Comparison of ENCODE assay signal across 8 mouse cellular contexts in the genomic region with DNA sequence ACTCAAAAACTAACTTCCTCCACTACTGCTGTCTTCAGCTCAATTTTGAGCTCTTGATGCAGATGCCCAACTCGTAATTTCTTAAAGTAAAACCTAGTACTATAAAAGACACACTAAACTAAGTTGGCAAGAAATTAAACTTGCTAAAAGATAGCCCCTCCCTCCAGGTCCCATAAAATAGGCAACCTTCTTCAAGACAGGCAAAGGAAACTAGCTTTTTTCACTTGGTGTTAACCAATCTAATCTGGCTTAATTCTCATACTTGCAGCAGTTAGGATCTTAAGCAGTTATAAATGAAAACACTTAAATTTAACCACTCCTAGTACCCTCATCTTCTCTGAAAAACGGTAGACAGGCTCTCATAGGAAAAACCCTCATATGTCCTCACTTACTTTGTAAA. TPM values are rescaled to one million over a fixed set of nuclear protein-coding genes. Genes with fewer than 3 reads are reported as not detected.
A peak's percentile ranks its signal among the peaks of the same experiment; 100 is the strongest.
DNase-seq lines count a peak whose midpoint lies in the region; ATAC-seq and TF ChIP-seq lines count a peak whose summit lies in the region.

No protein-coding gene starts in this region.

- H3K4me1 ChIP-seq in heart, embryonic 10.5 days, result peaks cover 17% of the 10 kb centered on the region
- peaks cover 3 to 49% of the 10 kb centered on the region in 2 experiments for H3K4me1 ChIP-seq in CH12.LX (ENCODE audit: control insufficient read depth in 1 of 2, insufficient read depth in 2 of 2)
- peaks cover 4% of the 10 kb centered on the region; the same call in 1 of the 2 replicates for H3K4me1 ChIP-seq in hindbrain, embryonic 11.5 days (replicated peaks; ENCODE audit: control insufficient read depth, insufficient read depth, low read length)
- peaks cover 22% of the 10 kb centered on the region for H3K4me1 ChIP-seq in liver, postnatal 0 days (ENCODE audit: insufficient read depth)

- intact Hi-C loops in heart, postnatal 36 days (cut with DNase I), result no loop called here

- TF ChIP-seq CTCF in CH12.LX (conservative IDR thresholded peaks at IDR 0.05 in 1 of 2, IDR thresholded peaks at IDR 0.05 in 1 of 2; ENCODE audit: low read depth in 2 of 2, low read length in 2 of 2), result no peak
- no peak for TF ChIP-seq CTCF in liver, postnatal 0 days (IDR thresholded peaks at IDR 0.05; ENCODE audit: low read depth)

- dilution Hi-C loops in CH12.LX (cut with MboI; ENCODE audit: extremely low pct_ligation_motif_present, extremely low pct_unique_long_range_greater_than_20kb, low sequenced_read_pairs), result no loop called here

- H3K9ac ChIP-seq in CH12.LX (ENCODE audit: insufficient read depth, low read depth), result peak overlapping the region; percentile 98; the same call in 1 of the 2 replicates
- no peak overlapping the region for H3K9ac ChIP-seq in hindbrain, embryonic 11.5 days (ENCODE audit: low read depth, low read length)
- H3K9ac ChIP-seq in liver, postnatal 0 days (replicated peaks), result peak overlapping the region; percentile 94

- no peak for ATAC-seq in hindbrain, embryonic 11.5 days (ENCODE audit: low FRiP score)
- no peak for ATAC-seq in liver, postnatal 0 days

- peak overlapping the region; percentile 83 for H3K4me3 ChIP-seq in heart, embryonic 10.5 days
- H3K4me3 ChIP-seq in CH12.LX (replicated peaks in 1 of 3; ENCODE audit: low read depth in 2 of 3, low read length in 2 of 3, poor library complexity in 1 of 3), result peak overlapping the region in 2 of 3 experiments; percentile 77 to 92
- H3K4me3 ChIP-seq in hindbrain, embryonic 11.5 days (ENCODE audit: low read depth, low read length), result peak overlapping the region; percentile 84
- peak overlapping the region; percentile 90 for H3K4me3 ChIP-seq in liver, postnatal 0 days (ENCODE audit: low read depth, low read length)

- TF ChIP-seq POLR2A in CH12.LX (IDR thresholded peaks at IDR 0.05; ENCODE audit: low read depth, low read length), result no peak

- DNase-seq in heart, embryonic 10.5 days (ENCODE audit: low spot score), result no peak
- no peak for DNase-seq in heart, postnatal 36 days
- no peak for DNase-seq in CH12.LX (ENCODE audit: extremely low read depth)
- DNase-seq in hindbrain, embryonic 11.5 days (ENCODE audit: low spot score), result no peak
- no peak for DNase-seq in liver, postnatal 0 days
- DNase-seq in embryo, embryonic 11 days, result no peak
- no peak for DNase-seq in adrenal gland, adult 8-10 months
- DNase-seq in adrenal gland, adult 2 months, result no peak

- H3K27me3 ChIP-seq in heart, embryonic 10.5 days (ENCODE audit: insufficient read depth, poor library complexity, severe bottlenecking), result no peaks in the 10 kb centered on the region
- H3K27me3 ChIP-seq in CH12.LX (replicated peaks), result no peaks in the 10 kb centered on the region
- H3K27me3 ChIP-seq in hindbrain, embryonic 11.5 days (ENCODE audit: control insufficient read depth, insufficient read depth, low read length), result no peaks in the 10 kb centered on the region
- no peaks in the 10 kb centered on the region for H3K27me3 ChIP-seq in liver, postnatal 0 days (ENCODE audit: insufficient read depth, low read length)

- in situ Hi-C loops in CH12.LX (cut with MboI; ENCODE audit: low pct_ligation_motif_present, low pct_unique_long_range_greater_than_20kb, low sequenced_read_pairs), result no loop called here

- H3K9me3 ChIP-seq in heart, embryonic 10.5 days, result no peaks in the 10 kb centered on the region
- no peaks in the 10 kb centered on the region for H3K9me3 ChIP-seq in CH12.LX (replicated peaks; ENCODE audit: low read length)
- no peaks in the 10 kb centered on the region for H3K9me3 ChIP-seq in hindbrain, embryonic 11.5 days (ENCODE audit: control insufficient read depth, low read length)
- H3K9me3 ChIP-seq in liver, postnatal 0 days (ENCODE audit: low read length), result no peaks in the 10 kb centered on the region

- peak overlapping the region; percentile 99; the same call in 1 of the 2 replicates for H3K27ac ChIP-seq in heart, embryonic 10.5 days
- no peak overlapping the region for H3K27ac ChIP-seq in CH12.LX (ENCODE audit: insufficient read depth, low read depth)
- H3K27ac ChIP-seq in hindbrain, embryonic 11.5 days (ENCODE audit: low read depth, low read length), result no peak overlapping the region
- H3K27ac ChIP-seq in liver, postnatal 0 days (ENCODE audit: low read depth), result no peak overlapping the region

- 0 out of 2 replicates have a peak, but pooled peaks cover 3% of the 10 kb centered on the region for H3K36me3 ChIP-seq in heart, embryonic 10.5 days
- peaks cover 0 to 16% of the 10 kb centered on the region in 2 experiments for H3K36me3 ChIP-seq in CH12.LX (replicated peaks in 1 of 2; ENCODE audit: control insufficient read depth in 1 of 2, insufficient read depth in 1 of 2, low read length in 1 of 2)
- no peaks in the 10 kb centered on the region for H3K36me3 ChIP-seq in hindbrain, embryonic 11.5 days (ENCODE audit: control insufficient read depth, insufficient read depth, low read length)
- H3K36me3 ChIP-seq in liver, postnatal 0 days (replicated peaks; ENCODE audit: insufficient read depth, low read length), result no peaks in the 10 kb centered on the region

- WGBS in heart, embryonic 10.5 days, result 33% methylated on average over 2 of the region's 2 CpGs
- WGBS in hindbrain, embryonic 11.5 days, result 36% methylated on average over 2 of the region's 2 CpGs
- WGBS in liver, postnatal 0 days (ENCODE audit: insufficient replicate concordance), result 13% methylated on average over 2 of the region's 2 CpGs

- H3K79me2 ChIP-seq in CH12.LX (replicated peaks; ENCODE audit: control insufficient read depth, extremely low read depth, insufficient read depth, poor library complexity, severe bottlenecking), result peaks cover 52% of the 10 kb centered on the region

- TF ChIP-seq EP300 in CH12.LX (IDR thresholded peaks at IDR 0.05; ENCODE audit: low read length), result no peak
- no peak for TF ChIP-seq EP300 in liver, postnatal 0 days (IDR thresholded peaks at IDR 0.05; ENCODE audit: low read depth)

- H3K4me2 ChIP-seq in CH12.LX (ENCODE audit: insufficient read depth, low read depth, poor library complexity, severe bottlenecking), result peak overlapping the region; percentile 87; the same call in 1 of the 2 replicates
- peak overlapping the region; percentile 57 for H3K4me2 ChIP-seq in hindbrain, embryonic 11.5 days (replicated peaks; ENCODE audit: low read depth, low read length)
- H3K4me2 ChIP-seq in liver, postnatal 0 days (ENCODE audit: low read depth, low read length), result peak overlapping the region; percentile 99

- TF ChIP-seq RAD21 in CH12.LX (IDR thresholded peaks at IDR 0.05; ENCODE audit: low read depth, low read length), result no peak

TF ChIP-seq in CH12.LX, 34 proteins besides CTCF, POLR2A, EP300 and RAD21:
- TF ChIP-seq SMC3 (IDR thresholded peaks at IDR 0.05; ENCODE audit: low read depth, low read length) (no peak), USF1 (IDR thresholded peaks at IDR 0.05; ENCODE audit: low read depth, low read length) (no peak), ZNF384 (IDR thresholded peaks at IDR 0.05; ENCODE audit: low read depth, low read length) (no peak), CHD1 (IDR thresholded peaks at IDR 0.05; ENCODE audit: low read depth, low read length) (peak; percentile 51; the same call in 1 of the 2 replicates), MAFK (IDR thresholded peaks at IDR 0.05; ENCODE audit: insufficient replicate concordance, low read length) (no peak), SIN3A (IDR thresholded peaks at IDR 0.05; ENCODE audit: low read length) (0 out of 2 replicates have a peak, but pooled peaks have one; percentile 36), NELFE (IDR thresholded peaks at IDR 0.05; ENCODE audit: low read depth, low read length) (no peak), ZKSCAN1 (IDR thresholded peaks at IDR 0.05; ENCODE audit: borderline replicate concordance, low read depth, low read length) (no peak), ZC3H11A (IDR thresholded peaks at IDR 0.05; ENCODE audit: low read depth, low read length) (no peak)

RNA-seq across cellular contexts. Expression of gene Bptf, which starts 2.3 kb away (rescaled TPM):
- 19.1 and 25.5 TPM in 2 replicates for polyA plus RNA-seq in heart, embryonic 10.5 days (2016; fragmentation: Nextera tagmentation; extraction: Ambion mirVana)
- 10 to 100 TPM; 25.9 to 27.7 TPM for total RNA-seq in heart, postnatal 36 days (2021)
- total RNA-seq in CH12.LX (2012; rRNA removed), result 28.0 and 29.6 TPM in 2 replicates
- total RNA-seq in CH12.LX (2014; rRNA removed), result 22.1 and 22.2 TPM in 2 replicates
- polyA plus RNA-seq in CH12.LX (2012; ENCODE audit: insufficient read length, low read depth), result 55.6 and 63.9 TPM in 2 replicates
- 40.8 and 55.1 TPM in 2 replicates for polyA plus RNA-seq in hindbrain, embryonic 11.5 days (2014; fragmentation: Nextera tagmentation; extraction: Ambion mirVana)
- 7.3 and 8.3 TPM in 2 replicates for polyA plus RNA-seq in liver, postnatal 0 days (2015; fragmentation: Nextera tagmentation; extraction: Ambion mirVana)
- 10 to 100 TPM; 40.0 to 68.4 (median 51.1) TPM for total RNA-seq in adrenal gland, adult 8-10 months (2022)
- 10 to 100 TPM; 33.6 to 43.6 TPM for total RNA-seq in adrenal gland, adult 2 months (2021)
- 22.1 and 22.4 TPM in 2 replicates for polyA plus RNA-seq in adrenal gland, adult 2 months (2012; rRNA removed)

RNA-seq across cellular contexts. Expression of gene Nol11, which starts 59.5 kb away (rescaled TPM):
- 59.5 and 63.0 TPM in 2 replicates for polyA plus RNA-seq in heart, embryonic 10.5 days (2016; fragmentation: Nextera tagmentation; extraction: Ambion mirVana)
- total RNA-seq in heart, postnatal 36 days (2021), result 10 to 100 TPM; 17.1 to 19.3 TPM
- 62.1 and 76.5 TPM in 2 replicates for total RNA-seq in CH12.LX (2012; rRNA removed)
- 172 and 191 TPM in 2 replicates for total RNA-seq in CH12.LX (2014; rRNA removed)
- polyA plus RNA-seq in CH12.LX (2012; ENCODE audit: insufficient read length, low read depth), result 89.3 and 109 TPM in 2 replicates
- polyA plus RNA-seq in hindbrain, embryonic 11.5 days (2014; fragmentation: Nextera tagmentation; extraction: Ambion mirVana), result 65.8 and 76.3 TPM in 2 replicates
- 10.7 and 11.7 TPM in 2 replicates for polyA plus RNA-seq in liver, postnatal 0 days (2015; fragmentation: Nextera tagmentation; extraction: Ambion mirVana)
- total RNA-seq in adrenal gland, adult 8-10 months (2022), result 10 to 100 TPM; 24.8 to 31.0 (median 28.6) TPM
- total RNA-seq in adrenal gland, adult 2 months (2021), result 10 to 100 TPM; 24.5 to 25.3 TPM
- polyA plus RNA-seq in adrenal gland, adult 2 months (2012; rRNA removed), result 2.1 and 2.6 TPM in 2 replicates
